Mouse (Mus musculus) olfactory bulb, adult 2 months (tissue): ENCODE results near the gene Hvcn1.

Source experiments
- CTCF ChIP-seq: fragments of 200-500 bp; IDR thresholded peaks from 2 replicates; pipeline ENCODE4 v1.5.1; 2012; ENCODE audit warnings: low read depth, mild to moderate bottlenecking, low read length, moderate library complexity; ENCODE audit not compliant: insufficient read depth
- POLR2A ChIP-seq: fragments of 200-500 bp; IDR thresholded peaks from 2 replicates; pipeline ENCODE4 v1.6.1; 2012; ENCODE audit warnings: mild to moderate bottlenecking, low read depth, low read length, moderate library complexity; ENCODE audit not compliant: insufficient read depth

- TF ChIP-seq POLR2A = no peak
- no peak for TF ChIP-seq CTCF
Measured at GRCm38 (mm10) chr5:122210890-122211289, 4.3 kb downstream of the Hvcn1 start.
